Mouse (Mus musculus) layer of hippocampus, adult 2 months (tissue): ENCODE measurements around the gene Amer2. TPM values are rescaled to one million over a fixed set of nuclear protein-coding genes. Genes with fewer than 3 reads are reported as not detected.
A peak's percentile ranks its signal among the peaks of the same experiment; 100 is the strongest.
"Not testable (repeated sequence)": the region's sequence is repeated elsewhere in the genome, so short reads cannot be mapped to it uniquely, and the experiment has no call there.

Experiments
- DNase-seq, 2 experiments: peaks; one replicate each; pipeline ENCODE4 v3.0.0; 2022; ENCODE audit warnings: low spot score in 2 of 2
- H3K27ac ChIP-seq: fragments of 200-600 bp; 2 replicates; pipeline ENCODE4 v1.8.1; 2022
- H3K4me3 ChIP-seq: fragments of 200-600 bp; 2 replicates; pipeline ENCODE4 v1.8.1; 2022; ENCODE audit warnings: mild to moderate bottlenecking
- CTCF ChIP-seq: fragments of 200-600 bp; conservative IDR thresholded peaks from 2 replicates; pipeline ENCODE4 v1.8.1; 2022; ENCODE audit warnings: antibody characterized with exemption, mild to moderate bottlenecking, moderate library complexity
- long read RNA-seq, 2 experiments: library from polyadenylated mRNA; stranded (forward); transcript quantifications; one replicate each; pipeline ENCODE4 v2.0.0; 2021; ENCODE audit warnings: borderline mapping rate in 2 of 2
- total RNA-seq, 2 experiments: library from RNA; stranded (reverse); gene quantifications; 2 replicates each; pipeline ENCODE4 v1.2.3; 2021

Amer2 gene
- 10 to 100 TPM; 47.7 to 49.2 TPM for total RNA-seq
- long read RNA-seq, experiment 1, full-length matches to known transcripts = 13 of 18 reads
- long read RNA-seq, experiment 1, partial matches to known transcripts = 4 of 18 reads
- long read RNA-seq, experiment 1, other reads (novel, unspliced or antisense) = 1 of 18 reads
- long read RNA-seq, experiment 2, full-length matches to known transcripts = 20 of 26 reads
- long read RNA-seq, experiment 2, partial matches to known transcripts = 6 of 26 reads
- long read RNA-seq, experiment 2, other reads (novel, unspliced or antisense) = 0 of 26 reads

GRCm38 (mm10) chr14:60372821-60373309 is at the start of gene Amer2:
Gene Amer2, plus strand, starts transcription at chr14:60373259.
- no peak for DNase-seq
- no peak for TF ChIP-seq CTCF
- Histone ChIP-seq H3K4me3 (no peak within 1 kb of the TSS), H3K27ac (no peak within 1 kb of the TSS)

- not testable (repeated sequence) for H3K4me3 ChIP-seq, DNase-seq, H3K27ac ChIP-seq
These were observed 33.1 kb upstream of the Amer2 start for GRCm38 (mm10) chr14:60340001-60340400.

- DNase-seq = no peak
- TF ChIP-seq CTCF = no peak
- H3K27ac ChIP-seq = no peak overlapping the region
- no peak overlapping the region for H3K4me3 ChIP-seq
These were observed 32.5 kb upstream of the Amer2 start for GRCm38 (mm10) chr14:60340570-60340969.

- no peak overlapping the region for H3K27ac ChIP-seq
- no peak for DNase-seq
- no peak for TF ChIP-seq CTCF
- H3K4me3 ChIP-seq = no peak overlapping the region
These were observed 27.7 kb upstream of the Amer2 start for GRCm38 (mm10) chr14:60345326-60345876.

GRCm38 (mm10) chr14:60358347-60358746 is 14.7 kb upstream of the Amer2 start:
- Histone ChIP-seq H3K4me3 (no peak overlapping the region), H3K27ac (peak overlapping the region; percentile 80)
- DNase-seq = peak in 1 of 2 experiments; percentile 25
- no peak for TF ChIP-seq CTCF

GRCm38 (mm10) chr14:60361380-60362212 is 11.5 kb upstream of the Amer2 start:
- peak overlapping the region; percentile 77 for H3K27ac ChIP-seq
- no peak for TF ChIP-seq CTCF
- DNase-seq = no peak
- no peak overlapping the region for H3K4me3 ChIP-seq

GRCm38 (mm10) chr14:60366729-60367128 is 6.3 kb upstream of the Amer2 start:
- H3K4me3 ChIP-seq = no peak overlapping the region
- TF ChIP-seq CTCF = no peak
- no peak for DNase-seq
- H3K27ac ChIP-seq = no peak overlapping the region

GRCm38 (mm10) chr14:60368769-60369666 is 4.0 kb upstream of the Amer2 start:
- Histone ChIP-seq H3K27ac (peak overlapping the region; percentile 77), H3K4me3 (no peak overlapping the region)
- no peak for DNase-seq
- no peak for TF ChIP-seq CTCF

GRCm38 (mm10) chr14:60369667-60370315 is 3.3 kb upstream of the Amer2 start:
- no peak for TF ChIP-seq CTCF
- H3K27ac ChIP-seq = peak overlapping the region; percentile 77
- no peak overlapping the region for H3K4me3 ChIP-seq
- no peak for DNase-seq

- DNase-seq = no peak
- no peak for TF ChIP-seq CTCF
- Histone ChIP-seq H3K4me3 (peak overlapping the region; percentile 95), H3K27ac (peak overlapping the region; percentile 92)
These were observed 4.0 kb downstream of the Amer2 start for GRCm38 (mm10) chr14:60377107-60377506.

- no peak for TF ChIP-seq CTCF
- Histone ChIP-seq H3K4me3 (peak overlapping the region; percentile 95), H3K27ac (peak overlapping the region; percentile 92)
- peak in 1 of 2 experiments; percentile 42 for DNase-seq
These were observed 4.5 kb downstream of the Amer2 start for GRCm38 (mm10) chr14:60377546-60377945.

- TF ChIP-seq CTCF = no peak
- H3K27ac ChIP-seq = peak overlapping the region; percentile 92
- peak overlapping the region; percentile 95 for H3K4me3 ChIP-seq
- DNase-seq = peak; percentile 91 to 92
These were observed 5.1 kb downstream of the Amer2 start for GRCm38 (mm10) chr14:60378057-60378565.
